Mouse (Mus musculus) heart, postnatal 0 days (tissue): ENCODE measurements around the gene Psmd14.

Experiments
- CTCF ChIP-seq: IDR thresholded peaks from 2 replicates; pipeline ENCODE4 v1.5.1; 2016; ENCODE audit warnings: antibody characterized with exemption, control low read depth, low read depth
- EP300 ChIP-seq: IDR thresholded peaks from 2 replicates; pipeline ENCODE4 v1.6.1; 2016; ENCODE audit warnings: antibody characterized with exemption, low read depth

GRCm38 (mm10) chr2:61712526-61712925, 1.0 kb downstream of the Psmd14 start:
- no peak for TF ChIP-seq CTCF
- TF ChIP-seq EP300, result no peak
